Comparison of ENCODE assay signal across 24 mouse cellular contexts in genomic region chr13:19352795-19353194, GRCm38 (mm10). TPM values are rescaled to one million over a fixed set of nuclear protein-coding genes. Genes with fewer than 3 reads are reported as not detected.
DNase-seq lines count a peak whose midpoint lies in the region; ATAC-seq and TF ChIP-seq lines count a peak whose summit lies in the region.
"Had no signal": no experiment of that assay in that cellular context is flagged by ENCODE, and none has a peak within 500 bp of the region (broad histone marks: within the 10 kb centered on the region; RNA-seq: fewer than 3 reads in every experiment).

No protein-coding gene starts in this region.

- H3K4me3 ChIP-seq in forebrain, embryonic 16.5 days (replicated peaks; ENCODE audit: low read length) = no peak overlapping the region
- no peak overlapping the region for H3K4me3 ChIP-seq in forebrain, embryonic 14.5 days (ENCODE audit: low read depth, low read length)
- no peak overlapping the region for H3K4me3 ChIP-seq in midbrain, embryonic 13.5 days (replicated peaks)
- no peak overlapping the region for H3K4me3 ChIP-seq in midbrain, embryonic 10.5 days
- H3K4me3 ChIP-seq in midbrain, postnatal 0 days (ENCODE audit: low read depth, low read length) = no peak overlapping the region
- no peak overlapping the region for H3K4me3 ChIP-seq in left cerebral cortex, adult 2 months
- H3K4me3 ChIP-seq: heart, embryonic 10.5 days; limb, embryonic 13.5 days; liver, embryonic 13.5 days; stomach, embryonic 15.5 days had no signal

- H3K4me1 ChIP-seq in forebrain, embryonic 16.5 days (replicated peaks; ENCODE audit: control insufficient read depth, insufficient read depth, low read length) = 0 out of 2 replicates have a peak, but pooled peaks cover 4% of the 10 kb centered on the region
- no peaks in the 10 kb centered on the region for H3K4me1 ChIP-seq in forebrain, embryonic 14.5 days (ENCODE audit: control insufficient read depth, insufficient read depth, low read length)
- H3K4me1 ChIP-seq in midbrain, embryonic 13.5 days (replicated peaks) = peaks cover 5% of the 10 kb centered on the region
- peaks cover 5% of the 10 kb centered on the region; the same call in 1 of the 2 replicates for H3K4me1 ChIP-seq in midbrain, embryonic 10.5 days
- H3K4me1 ChIP-seq in midbrain, postnatal 0 days (ENCODE audit: insufficient read depth, low read length) = 0 out of 2 replicates have a peak, but pooled peaks cover 3% of the 10 kb centered on the region
- H3K4me1 ChIP-seq: heart, embryonic 10.5 days; limb, embryonic 13.5 days; liver, embryonic 13.5 days; stomach, embryonic 15.5 days had no signal

- H3K36me3 ChIP-seq in forebrain, embryonic 16.5 days (ENCODE audit: control insufficient read depth, insufficient read depth) = peaks cover 2% of the 10 kb centered on the region; the same call in 1 of the 2 replicates
- H3K36me3 ChIP-seq in forebrain, embryonic 14.5 days (ENCODE audit: control insufficient read depth, insufficient read depth, low read length) = peaks cover 13% of the 10 kb centered on the region; the same call in 1 of the 2 replicates
- H3K36me3 ChIP-seq in midbrain, embryonic 13.5 days = peaks cover 19% of the 10 kb centered on the region
- H3K36me3 ChIP-seq in midbrain, embryonic 10.5 days = peaks cover 14% of the 10 kb centered on the region
- H3K36me3 ChIP-seq in midbrain, postnatal 0 days (ENCODE audit: insufficient read depth, low read length) = peaks cover 15% of the 10 kb centered on the region; the same call in 1 of the 2 replicates
- H3K36me3 ChIP-seq: stomach, embryonic 15.5 days had no signal

- H3K4me2 ChIP-seq in forebrain, embryonic 16.5 days (ENCODE audit: low read length) = no peak overlapping the region
- H3K4me2 ChIP-seq in forebrain, embryonic 14.5 days (ENCODE audit: low read length) = no peak overlapping the region
- no peak overlapping the region for H3K4me2 ChIP-seq in midbrain, embryonic 13.5 days (replicated peaks)
- H3K4me2 ChIP-seq in midbrain, postnatal 0 days (ENCODE audit: low read depth, low read length, poor library complexity, severe bottlenecking) = no peak overlapping the region
- H3K4me2 ChIP-seq: limb, embryonic 13.5 days; liver, embryonic 13.5 days; stomach, embryonic 15.5 days had no signal

- no peak overlapping the region for H3K9ac ChIP-seq in forebrain, embryonic 16.5 days (replicated peaks; ENCODE audit: low read depth, low read length)
- no peak overlapping the region for H3K9ac ChIP-seq in forebrain, embryonic 14.5 days (ENCODE audit: low read length)
- no peak overlapping the region for H3K9ac ChIP-seq in midbrain, embryonic 13.5 days (replicated peaks)
- no peak overlapping the region for H3K9ac ChIP-seq in midbrain, postnatal 0 days (replicated peaks; ENCODE audit: low read length, poor library complexity, severe bottlenecking)
- H3K9ac ChIP-seq: limb, embryonic 13.5 days; liver, embryonic 13.5 days; stomach, embryonic 15.5 days had no signal

- WGBS in forebrain, embryonic 16.5 days = 69% methylated on average over 3 of the region's 3 CpGs
- WGBS in forebrain, embryonic 14.5 days = 69% methylated on average over 3 of the region's 3 CpGs
- 67% methylated on average over 3 of the region's 3 CpGs for WGBS in midbrain, embryonic 13.5 days
- WGBS in midbrain, embryonic 10.5 days = 78% methylated on average over 3 of the region's 3 CpGs
- 53% methylated on average over 3 of the region's 3 CpGs for WGBS in midbrain, postnatal 0 days

- DNase-seq in forebrain, embryonic 14.5 days (ENCODE audit: low spot score) = no peak
- no peak for DNase-seq in midbrain, embryonic 10.5 days (ENCODE audit: low spot score)
- peak; percentile 30 for DNase-seq in midbrain, postnatal 0 days (ENCODE audit: low spot score)
- no peak for DNase-seq in left cerebral cortex, adult 2 months (ENCODE audit: extremely low spot score in 1 of 2, low spot score in 2 of 2)
- DNase-seq in liver = no peak
- DNase-seq: adrenal gland, adult 8-10 months; B cell, adult 2 months; cerebellum, adult 9-10 months; kidney, postnatal 36 days; liver, embryonic 13.5 days; lung, adult 2 months; lung, postnatal 14 days; right cerebral cortex, postnatal 4 days; thymus, postnatal 25 days had no signal

- intact Hi-C loops in left cerebral cortex, adult 2 months (cut with DNase I) = no loop called here

- no peak overlapping the region for H3K27ac ChIP-seq in forebrain, embryonic 16.5 days (ENCODE audit: low read length)
- no peak overlapping the region for H3K27ac ChIP-seq in forebrain, embryonic 14.5 days (ENCODE audit: low read depth, low read length)
- H3K27ac ChIP-seq in midbrain, embryonic 13.5 days = no peak overlapping the region
- H3K27ac ChIP-seq in midbrain, embryonic 10.5 days (replicated peaks) = no peak overlapping the region
- H3K27ac ChIP-seq in midbrain, postnatal 0 days (ENCODE audit: low read depth, low read length) = no peak overlapping the region
- no peak overlapping the region for H3K27ac ChIP-seq in left cerebral cortex, adult 2 months
- H3K27ac ChIP-seq: heart, embryonic 10.5 days; limb, embryonic 13.5 days; liver, embryonic 13.5 days; stomach, embryonic 15.5 days had no signal

- ATAC-seq in forebrain, embryonic 16.5 days = peak; percentile 67
- no peak for ATAC-seq in forebrain, embryonic 14.5 days
- peak; percentile 43; the same call in 1 of the 2 replicates for ATAC-seq in midbrain, embryonic 13.5 days
- peak; percentile 83 for ATAC-seq in midbrain, postnatal 0 days (ENCODE audit: low FRiP score)
- ATAC-seq: activated CD4-positive, CD25-positive, alpha-beta regulatory T cell, adult 4 months; hindbrain, embryonic 16.5 days; intestine, embryonic 16.5 days had no signal

- no peaks in the 10 kb centered on the region for H3K27me3 ChIP-seq in forebrain, embryonic 16.5 days (replicated peaks; ENCODE audit: control insufficient read depth, insufficient read depth, low read length)
- H3K27me3 ChIP-seq in forebrain, embryonic 14.5 days (replicated peaks; ENCODE audit: control insufficient read depth, insufficient read depth, low read length) = no peaks in the 10 kb centered on the region
- H3K27me3 ChIP-seq in midbrain, embryonic 13.5 days = no peaks in the 10 kb centered on the region
- no peaks in the 10 kb centered on the region for H3K27me3 ChIP-seq in midbrain, embryonic 10.5 days (ENCODE audit: low read depth, poor library complexity, severe bottlenecking)
- H3K27me3 ChIP-seq in midbrain, postnatal 0 days (ENCODE audit: insufficient read depth, low read length) = no peaks in the 10 kb centered on the region
- H3K27me3 ChIP-seq: CH12.LX; limb, embryonic 13.5 days; liver, embryonic 13.5 days; stomach, embryonic 15.5 days had no signal

- no peaks in the 10 kb centered on the region for H3K9me3 ChIP-seq in forebrain, embryonic 16.5 days (ENCODE audit: control insufficient read depth, low read length)
- H3K9me3 ChIP-seq in forebrain, embryonic 14.5 days (replicated peaks; ENCODE audit: control insufficient read depth, low read length) = no peaks in the 10 kb centered on the region
- no peaks in the 10 kb centered on the region for H3K9me3 ChIP-seq in midbrain, embryonic 13.5 days
- no peaks in the 10 kb centered on the region for H3K9me3 ChIP-seq in midbrain, embryonic 10.5 days (replicated peaks)
- H3K9me3 ChIP-seq in midbrain, postnatal 0 days (ENCODE audit: low read length) = no peaks in the 10 kb centered on the region
- H3K9me3 ChIP-seq: G1E; heart, embryonic 10.5 days; limb, embryonic 13.5 days; liver, embryonic 13.5 days; stomach, embryonic 15.5 days had no signal

- no peak for TF ChIP-seq CTCF in midbrain, postnatal 0 days (IDR thresholded peaks at IDR 0.05)
- TF ChIP-seq CTCF in left cerebral cortex, adult 2 months (IDR thresholded peaks at IDR 0.05) = no peak

RNA-seq across cellular contexts. Expression of gene Stard3nl, which starts 42.8 kb away (rescaled TPM):
- polyA plus RNA-seq in forebrain, embryonic 16.5 days (2015; fragmentation: Nextera tagmentation; extraction: Ambion mirVana) = 188 and 193 TPM in 2 replicates
- 199 and 213 TPM in 2 replicates for polyA plus RNA-seq in forebrain, embryonic 14.5 days (2014; fragmentation: Nextera tagmentation; extraction: Ambion mirVana)
- 177 and 181 TPM in 2 replicates for polyA plus RNA-seq in midbrain, embryonic 13.5 days (2015; fragmentation: Nextera tagmentation; extraction: Ambion mirVana)
- polyA plus RNA-seq in midbrain, embryonic 10.5 days (2016; fragmentation: Nextera tagmentation; extraction: Ambion mirVana) = 107 and 109 TPM in 2 replicates
- 71.6 and 95.1 TPM in 2 replicates for total RNA-seq in midbrain, postnatal 0 days (2014; rRNA removed)
- polyA plus RNA-seq in midbrain, postnatal 0 days (2015; fragmentation: Nextera tagmentation; extraction: Ambion mirVana) = 210 and 215 TPM in 2 replicates
- 10 to 100 TPM; 63.8 to 69.7 TPM for total RNA-seq in left cerebral cortex, adult 2 months (2021)
